Mouse (Mus musculus): Measurements from ENCODE around the gene Gm3417.
"Not testable (repeated sequence)": the region's sequence is repeated elsewhere in the genome, so short reads cannot be mapped to it uniquely, and the experiment has no call there.

The Gm3417 gene

DNA sequence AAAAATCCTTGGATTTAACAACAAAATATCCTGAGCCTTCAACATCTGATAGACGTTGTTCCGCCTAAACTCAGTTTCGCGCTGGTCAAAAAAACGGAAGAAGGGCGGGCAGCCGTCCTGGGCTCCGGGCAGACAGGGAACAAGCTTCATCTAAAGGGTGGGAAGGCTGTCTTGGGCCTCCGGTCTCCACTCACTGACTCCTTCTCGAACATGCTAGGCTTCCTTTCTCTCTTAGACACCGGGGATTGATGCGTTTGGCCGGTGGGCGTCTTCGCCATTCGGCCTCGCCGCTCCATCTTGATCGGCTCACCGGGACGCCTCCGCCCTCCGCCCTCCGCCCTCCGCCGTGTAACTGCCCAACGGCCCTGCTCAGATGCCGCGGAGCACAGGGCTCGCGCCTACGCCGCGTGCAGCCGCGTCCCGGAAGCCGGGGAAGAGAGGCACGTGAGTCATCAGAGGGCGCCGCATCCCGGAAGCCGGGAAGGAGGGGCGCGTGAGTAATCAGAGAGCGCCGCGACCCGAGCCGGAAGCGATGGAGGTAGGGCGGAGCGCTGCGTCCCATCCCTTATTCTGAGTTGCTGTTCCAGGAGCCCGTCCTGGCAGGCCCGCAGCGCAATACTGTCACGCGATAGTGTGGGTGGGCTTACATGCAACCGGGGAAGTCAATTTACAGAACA lies at the start of gene Gm3417, which contains the start of gene 9030025P20Rik:
TSS of gene Gm3417 (minus strand) at position 429 of the 677 bp plus-strand sequence.
TSS of gene 9030025P20Rik (plus strand) at position 107 of the 677 bp plus-strand sequence.
- DNase-seq (ENCODE audit: extremely low read depth, insufficient read length, low spot score): not testable (repeated sequence)

DNA sequence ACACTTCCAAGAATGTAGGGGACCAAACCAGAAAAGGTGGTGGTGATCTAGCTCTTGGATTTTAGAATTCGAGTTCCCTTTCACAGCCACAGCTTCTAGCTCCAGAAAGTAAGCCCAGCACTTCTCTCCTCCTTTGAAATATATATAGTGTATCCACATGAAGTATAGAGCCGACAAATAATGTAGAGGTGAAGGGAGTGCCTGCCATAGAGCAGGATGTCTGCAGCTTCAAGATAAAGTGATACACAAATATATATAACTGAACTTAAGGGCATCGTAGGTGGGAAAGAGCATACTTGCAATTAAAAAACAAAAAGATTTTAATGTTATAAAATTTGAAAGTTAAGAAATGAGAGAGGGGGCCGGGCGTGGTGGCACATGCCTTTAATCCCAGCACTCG lies 46.9 kb upstream of the Gm3417 start:
- not testable (repeated sequence) for DNase-seq (ENCODE audit: extremely low read depth, insufficient read length, low spot score)

DNA sequence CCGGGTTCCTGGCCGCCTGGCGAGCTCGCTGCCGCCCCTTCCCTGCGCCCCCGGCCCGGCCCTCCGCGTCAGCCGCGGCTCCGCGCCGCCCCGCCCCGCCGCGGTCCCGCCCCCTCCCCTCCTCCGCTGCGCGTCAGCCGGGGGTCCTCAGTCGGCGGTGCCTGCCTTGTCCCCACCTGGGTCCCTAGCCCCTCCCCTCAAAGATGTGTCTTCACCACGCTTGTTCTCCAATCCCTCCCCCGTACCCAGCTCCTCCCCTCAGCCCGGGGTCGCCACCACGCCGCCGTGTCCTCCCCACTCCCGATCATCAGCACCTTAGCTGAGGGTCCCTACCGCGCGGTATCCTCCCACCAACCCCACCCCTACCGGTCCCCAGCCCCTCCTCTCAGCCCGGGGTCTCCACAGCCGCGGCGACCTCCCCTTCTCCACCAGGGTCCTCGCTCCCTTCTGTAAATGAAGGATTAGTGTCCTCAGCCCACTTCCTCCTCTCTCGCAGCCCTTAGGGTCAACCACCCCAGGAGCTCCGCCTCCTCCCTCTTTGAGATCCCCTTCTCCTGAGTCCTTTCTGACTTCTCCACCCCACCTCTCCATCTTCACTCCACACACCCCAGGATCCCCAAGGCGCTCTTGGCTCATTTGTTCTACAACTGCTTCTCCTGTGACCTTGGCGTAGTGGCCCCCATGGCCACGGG lies 46.1 kb upstream of the Gm3417 start:
- DNase-seq (ENCODE audit: extremely low read depth, insufficient read length, low spot score): not testable (repeated sequence)

DNA sequence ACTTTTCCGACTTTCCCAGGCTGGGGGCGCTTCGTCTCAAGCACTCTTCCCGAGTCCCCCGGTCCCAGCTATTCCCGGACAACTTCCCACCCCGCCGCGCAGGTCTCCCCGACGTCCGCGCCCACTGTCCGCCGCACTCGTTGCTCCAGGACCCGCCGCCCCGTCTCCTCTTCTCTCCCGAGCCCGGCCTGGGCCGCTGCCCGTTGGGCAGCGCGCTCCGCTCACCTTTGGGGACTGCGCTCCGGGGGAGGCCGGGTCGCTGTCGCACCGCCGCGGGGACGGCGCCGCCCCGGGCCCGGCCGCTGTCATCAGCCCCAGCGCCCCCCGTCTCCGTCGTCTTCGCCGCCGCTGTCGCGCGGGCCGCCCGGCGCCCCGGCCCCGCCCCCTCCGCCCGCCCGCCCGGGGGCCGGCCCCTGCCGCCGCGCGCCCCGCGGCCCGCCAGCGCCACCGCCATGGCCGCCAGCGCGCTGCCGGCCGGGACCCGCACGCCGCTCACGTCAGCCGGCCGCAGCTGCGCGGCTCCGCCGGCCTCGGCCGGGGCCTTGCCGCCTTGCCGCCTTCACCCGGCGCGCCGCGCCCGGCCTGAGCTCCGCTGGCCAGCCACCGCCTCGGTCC lies 45.4 kb upstream of the Gm3417 start:
- DNase-seq (ENCODE audit: extremely low read depth, insufficient read length, low spot score): not testable (repeated sequence)

DNA sequence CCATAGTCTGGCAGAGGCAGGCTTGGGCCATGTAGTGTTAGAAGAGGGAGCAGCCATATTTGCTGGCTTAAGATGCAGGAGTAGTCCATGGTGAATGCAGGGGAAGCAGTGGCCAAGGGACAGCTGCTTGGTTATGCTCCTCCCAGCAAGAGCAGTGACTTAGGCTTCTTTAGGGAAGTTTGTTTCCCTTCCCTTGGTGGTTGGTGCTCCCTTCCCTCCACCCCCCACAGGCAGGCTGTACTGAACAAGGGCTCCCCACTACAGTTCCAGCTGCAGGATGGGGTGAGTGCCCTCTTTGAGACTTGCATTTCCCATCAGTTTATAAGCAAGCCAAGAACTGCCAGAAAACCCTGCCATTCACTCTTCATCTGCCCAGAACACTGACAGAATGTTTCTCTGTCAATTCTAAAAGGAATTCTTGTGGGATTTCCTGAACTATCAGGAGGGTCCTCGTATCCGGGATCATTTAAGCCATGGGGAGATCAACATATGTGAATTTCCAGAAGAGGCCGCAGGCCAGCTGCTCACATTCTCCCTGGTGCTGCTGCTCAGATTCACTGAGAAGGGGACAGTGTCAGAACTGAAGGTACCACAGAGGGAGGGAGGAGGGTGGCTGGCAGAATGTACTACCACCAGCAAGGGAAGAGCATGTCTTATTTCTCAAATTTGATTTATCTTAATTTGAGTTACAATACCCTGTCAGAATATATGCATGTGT lies 43.1 kb upstream of the Gm3417 start:
- not testable (repeated sequence) for DNase-seq (ENCODE audit: extremely low read depth, insufficient read length, low spot score)

DNA sequence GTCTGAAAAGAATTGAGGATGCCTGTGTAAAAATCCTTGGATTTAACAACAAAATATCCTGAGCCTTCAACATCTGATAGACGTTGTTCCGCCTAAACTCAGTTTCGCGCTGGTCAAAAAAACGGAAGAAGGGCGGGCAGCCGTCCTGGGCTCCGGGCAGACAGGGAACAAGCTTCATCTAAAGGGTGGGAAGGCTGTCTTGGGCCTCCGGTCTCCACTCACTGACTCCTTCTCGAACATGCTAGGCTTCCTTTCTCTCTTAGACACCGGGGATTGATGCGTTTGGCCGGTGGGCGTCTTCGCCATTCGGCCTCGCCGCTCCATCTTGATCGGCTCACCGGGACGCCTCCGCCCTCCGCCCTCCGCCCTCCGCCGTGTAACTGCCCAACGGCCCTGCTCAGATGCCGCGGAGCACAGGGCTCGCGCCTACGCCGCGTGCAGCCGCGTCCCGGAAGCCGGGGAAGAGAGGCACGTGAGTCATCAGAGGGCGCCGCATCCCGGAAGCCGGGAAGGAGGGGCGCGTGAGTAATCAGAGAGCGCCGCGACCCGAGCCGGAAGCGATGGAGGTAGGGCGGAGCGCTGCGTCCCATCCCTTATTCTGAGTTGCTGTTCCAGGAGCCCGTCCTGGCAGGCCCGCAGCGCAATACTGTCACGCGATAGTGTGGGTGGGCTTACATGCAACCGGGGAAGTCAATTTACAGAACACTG lies 31.3 kb upstream of the Gm3417 start, which contains the start of gene Gm3435:
TSS of gene Gm3435 (plus strand) at position 471 of the 708 bp plus-strand sequence.
- not testable (repeated sequence) for DNase-seq (ENCODE audit: extremely low read depth, insufficient read length, low spot score)

DNA sequence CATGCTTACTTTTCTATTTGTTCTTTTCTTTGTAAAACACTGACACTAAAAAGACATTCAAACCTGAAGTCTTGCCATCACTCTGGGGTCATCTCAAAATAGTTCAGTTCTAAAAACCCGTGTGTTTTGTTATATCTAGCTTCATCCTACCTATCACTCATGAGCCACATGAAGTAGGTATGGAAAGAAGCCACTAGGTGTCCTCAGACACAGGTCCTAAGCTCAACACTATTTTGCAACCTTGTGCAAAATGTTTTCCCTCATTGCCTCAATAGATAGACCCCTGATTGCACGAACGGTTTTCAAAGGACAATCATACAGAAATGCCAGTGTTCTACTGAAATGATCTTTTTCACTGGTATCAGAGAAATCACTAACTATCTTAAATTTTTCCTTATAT lies 30.5 kb upstream of the Gm3417 start:
- not testable (repeated sequence) for DNase-seq (ENCODE audit: extremely low read depth, insufficient read length, low spot score)

DNA sequence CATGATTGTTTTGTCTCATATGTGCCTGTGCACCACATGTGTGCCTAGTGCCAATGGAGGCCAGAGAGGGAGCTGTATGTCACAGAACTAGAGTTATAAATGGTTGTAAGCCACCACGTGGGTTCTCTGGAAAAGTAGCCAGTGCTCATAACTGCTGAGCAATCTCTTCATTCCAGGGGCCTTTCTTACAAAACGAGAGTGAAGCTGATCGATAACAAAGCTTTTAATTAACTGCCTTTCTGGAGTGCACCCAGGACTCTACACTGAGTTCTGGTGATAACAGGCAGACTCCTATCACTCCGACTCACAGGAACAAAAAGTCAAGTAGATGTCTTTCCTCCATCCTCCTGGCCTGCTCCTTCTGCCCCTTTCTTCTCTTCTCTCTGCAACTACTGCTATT lies 21.5 kb upstream of the Gm3417 start:
- not testable (repeated sequence) for DNase-seq (ENCODE audit: extremely low read depth, insufficient read length, low spot score)

DNA sequence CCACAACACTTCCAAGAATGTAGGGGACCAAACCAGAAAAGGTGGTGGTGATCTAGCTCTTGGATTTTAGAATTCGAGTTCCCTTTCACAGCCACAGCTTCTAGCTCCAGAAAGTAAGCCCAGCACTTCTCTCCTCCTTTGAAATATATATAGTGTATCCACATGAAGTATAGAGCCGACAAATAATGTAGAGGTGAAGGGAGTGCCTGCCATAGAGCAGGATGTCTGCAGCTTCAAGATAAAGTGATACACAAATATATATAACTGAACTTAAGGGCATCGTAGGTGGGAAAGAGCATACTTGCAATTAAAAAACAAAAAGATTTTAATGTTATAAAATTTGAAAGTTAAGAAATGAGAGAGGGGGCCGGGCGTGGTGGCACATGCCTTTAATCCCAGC lies 15.6 kb upstream of the Gm3417 start:
- not testable (repeated sequence) for DNase-seq (ENCODE audit: extremely low read depth, insufficient read length, low spot score)

DNA sequence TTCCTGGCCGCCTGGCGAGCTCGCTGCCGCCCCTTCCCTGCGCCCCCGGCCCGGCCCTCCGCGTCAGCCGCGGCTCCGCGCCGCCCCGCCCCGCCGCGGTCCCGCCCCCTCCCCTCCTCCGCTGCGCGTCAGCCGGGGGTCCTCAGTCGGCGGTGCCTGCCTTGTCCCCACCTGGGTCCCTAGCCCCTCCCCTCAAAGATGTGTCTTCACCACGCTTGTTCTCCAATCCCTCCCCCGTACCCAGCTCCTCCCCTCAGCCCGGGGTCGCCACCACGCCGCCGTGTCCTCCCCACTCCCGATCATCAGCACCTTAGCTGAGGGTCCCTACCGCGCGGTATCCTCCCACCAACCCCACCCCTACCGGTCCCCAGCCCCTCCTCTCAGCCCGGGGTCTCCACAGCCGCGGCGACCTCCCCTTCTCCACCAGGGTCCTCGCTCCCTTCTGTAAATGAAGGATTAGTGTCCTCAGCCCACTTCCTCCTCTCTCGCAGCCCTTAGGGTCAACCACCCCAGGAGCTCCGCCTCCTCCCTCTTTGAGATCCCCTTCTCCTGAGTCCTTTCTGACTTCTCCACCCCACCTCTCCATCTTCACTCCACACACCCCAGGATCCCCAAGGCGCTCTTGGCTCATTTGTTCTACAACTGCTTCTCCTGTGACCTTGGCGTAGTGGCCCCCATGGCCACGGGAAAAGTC lies 14.7 kb upstream of the Gm3417 start:
- DNase-seq (ENCODE audit: extremely low read depth, insufficient read length, low spot score): not testable (repeated sequence)

DNA sequence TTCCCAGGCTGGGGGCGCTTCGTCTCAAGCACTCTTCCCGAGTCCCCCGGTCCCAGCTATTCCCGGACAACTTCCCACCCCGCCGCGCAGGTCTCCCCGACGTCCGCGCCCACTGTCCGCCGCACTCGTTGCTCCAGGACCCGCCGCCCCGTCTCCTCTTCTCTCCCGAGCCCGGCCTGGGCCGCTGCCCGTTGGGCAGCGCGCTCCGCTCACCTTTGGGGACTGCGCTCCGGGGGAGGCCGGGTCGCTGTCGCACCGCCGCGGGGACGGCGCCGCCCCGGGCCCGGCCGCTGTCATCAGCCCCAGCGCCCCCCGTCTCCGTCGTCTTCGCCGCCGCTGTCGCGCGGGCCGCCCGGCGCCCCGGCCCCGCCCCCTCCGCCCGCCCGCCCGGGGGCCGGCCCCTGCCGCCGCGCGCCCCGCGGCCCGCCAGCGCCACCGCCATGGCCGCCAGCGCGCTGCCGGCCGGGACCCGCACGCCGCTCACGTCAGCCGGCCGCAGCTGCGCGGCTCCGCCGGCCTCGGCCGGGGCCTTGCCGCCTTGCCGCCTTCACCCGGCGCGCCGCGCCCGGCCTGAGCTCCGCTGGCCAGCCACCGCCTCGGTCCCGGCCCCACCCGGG lies 14.0 kb upstream of the Gm3417 start:
- DNase-seq (ENCODE audit: extremely low read depth, insufficient read length, low spot score): not testable (repeated sequence)

DNA sequence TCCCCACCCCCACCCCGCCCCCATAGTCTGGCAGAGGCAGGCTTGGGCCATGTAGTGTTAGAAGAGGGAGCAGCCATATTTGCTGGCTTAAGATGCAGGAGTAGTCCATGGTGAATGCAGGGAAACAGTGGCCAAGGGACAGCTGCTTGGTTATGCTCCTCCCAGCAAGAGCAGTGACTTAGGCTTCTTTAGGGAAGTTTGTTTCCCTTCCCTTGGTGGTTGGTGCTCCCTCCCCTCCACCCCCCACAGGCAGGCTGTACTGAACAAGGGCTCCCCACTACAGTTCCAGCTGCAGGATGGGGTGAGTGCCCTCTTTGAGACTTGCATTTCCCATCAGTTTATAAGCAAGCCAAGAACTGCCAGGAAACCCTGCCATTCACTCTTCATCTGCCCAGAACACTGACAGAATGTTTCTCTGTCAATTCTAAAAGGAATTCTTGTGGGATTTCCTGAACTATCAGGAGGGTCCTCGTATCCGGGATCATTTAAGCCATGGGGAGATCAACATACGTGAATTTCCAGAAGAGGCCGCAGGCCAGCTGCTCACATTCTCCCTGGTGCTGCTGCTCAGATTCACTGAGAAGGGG lies 11.6 kb upstream of the Gm3417 start:
- DNase-seq (ENCODE audit: extremely low read depth, insufficient read length, low spot score): not testable (repeated sequence)

DNA sequence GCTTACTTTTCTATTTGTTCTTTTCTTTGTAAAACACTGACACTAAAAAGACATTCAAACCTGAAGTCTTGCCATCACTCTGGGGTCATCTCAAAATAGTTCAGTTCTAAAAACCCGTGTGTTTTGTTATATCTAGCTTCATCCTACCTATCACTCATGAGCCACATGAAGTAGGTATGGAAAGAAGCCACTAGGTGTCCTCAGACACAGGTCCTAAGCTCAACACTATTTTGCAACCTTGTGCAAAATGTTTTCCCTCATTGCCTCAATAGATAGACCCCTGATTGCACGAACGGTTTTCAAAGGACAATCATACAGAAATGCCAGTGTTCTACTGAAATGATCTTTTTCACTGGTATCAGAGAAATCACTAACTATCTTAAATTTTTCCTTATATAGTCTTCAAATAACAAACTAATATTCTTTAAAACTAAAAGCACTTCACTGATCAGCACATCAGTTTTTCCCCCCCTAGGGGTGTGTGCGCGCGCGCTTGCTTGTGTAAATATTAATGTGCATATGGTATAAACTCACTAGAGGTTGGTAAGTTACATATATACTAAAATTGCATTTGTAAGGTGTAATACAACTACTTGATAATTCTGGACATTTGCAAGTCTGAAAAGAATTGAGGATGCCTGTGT lies 750 bp downstream of the Gm3417 start:
- DNase-seq (ENCODE audit: extremely low read depth, insufficient read length, low spot score): not testable (repeated sequence)

DNA sequence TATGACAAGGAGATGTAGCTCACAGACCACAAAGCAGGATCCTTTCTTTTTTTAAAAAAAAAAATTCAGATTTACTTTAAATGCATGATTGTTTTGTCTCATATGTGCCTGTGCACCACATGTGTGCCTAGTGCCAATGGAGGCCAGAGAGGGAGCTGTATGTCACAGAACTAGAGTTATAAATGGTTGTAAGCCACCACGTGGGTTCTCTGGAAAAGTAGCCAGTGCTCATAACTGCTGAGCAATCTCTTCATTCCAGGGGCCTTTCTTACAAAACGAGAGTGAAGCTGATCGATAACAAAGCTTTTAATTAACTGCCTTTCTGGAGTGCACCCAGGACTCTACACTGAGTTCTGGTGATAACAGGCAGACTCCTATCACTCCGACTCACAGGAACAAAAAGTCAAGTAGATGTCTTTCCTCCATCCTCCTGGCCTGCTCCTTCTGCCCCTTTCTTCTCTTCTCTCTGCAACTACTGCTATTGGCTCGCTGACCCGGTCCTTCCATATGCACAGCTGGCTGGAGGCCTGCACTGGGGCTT lies 10.1 kb downstream of the Gm3417 start:
- DNase-seq (ENCODE audit: extremely low read depth, insufficient read length, low spot score): not testable (repeated sequence)

DNA sequence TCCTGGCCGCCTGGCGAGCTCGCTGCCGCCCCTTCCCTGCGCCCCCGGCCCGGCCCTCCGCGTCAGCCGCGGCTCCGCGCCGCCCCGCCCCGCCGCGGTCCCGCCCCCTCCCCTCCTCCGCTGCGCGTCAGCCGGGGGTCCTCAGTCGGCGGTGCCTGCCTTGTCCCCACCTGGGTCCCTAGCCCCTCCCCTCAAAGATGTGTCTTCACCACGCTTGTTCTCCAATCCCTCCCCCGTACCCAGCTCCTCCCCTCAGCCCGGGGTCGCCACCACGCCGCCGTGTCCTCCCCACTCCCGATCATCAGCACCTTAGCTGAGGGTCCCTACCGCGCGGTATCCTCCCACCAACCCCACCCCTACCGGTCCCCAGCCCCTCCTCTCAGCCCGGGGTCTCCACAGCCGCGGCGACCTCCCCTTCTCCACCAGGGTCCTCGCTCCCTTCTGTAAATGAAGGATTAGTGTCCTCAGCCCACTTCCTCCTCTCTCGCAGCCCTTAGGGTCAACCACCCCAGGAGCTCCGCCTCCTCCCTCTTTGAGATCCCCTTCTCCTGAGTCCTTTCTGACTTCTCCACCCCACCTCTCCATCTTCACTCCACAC lies 16.9 kb downstream of the Gm3417 start:
- DNase-seq (ENCODE audit: extremely low read depth, insufficient read length, low spot score): not testable (repeated sequence)

DNA sequence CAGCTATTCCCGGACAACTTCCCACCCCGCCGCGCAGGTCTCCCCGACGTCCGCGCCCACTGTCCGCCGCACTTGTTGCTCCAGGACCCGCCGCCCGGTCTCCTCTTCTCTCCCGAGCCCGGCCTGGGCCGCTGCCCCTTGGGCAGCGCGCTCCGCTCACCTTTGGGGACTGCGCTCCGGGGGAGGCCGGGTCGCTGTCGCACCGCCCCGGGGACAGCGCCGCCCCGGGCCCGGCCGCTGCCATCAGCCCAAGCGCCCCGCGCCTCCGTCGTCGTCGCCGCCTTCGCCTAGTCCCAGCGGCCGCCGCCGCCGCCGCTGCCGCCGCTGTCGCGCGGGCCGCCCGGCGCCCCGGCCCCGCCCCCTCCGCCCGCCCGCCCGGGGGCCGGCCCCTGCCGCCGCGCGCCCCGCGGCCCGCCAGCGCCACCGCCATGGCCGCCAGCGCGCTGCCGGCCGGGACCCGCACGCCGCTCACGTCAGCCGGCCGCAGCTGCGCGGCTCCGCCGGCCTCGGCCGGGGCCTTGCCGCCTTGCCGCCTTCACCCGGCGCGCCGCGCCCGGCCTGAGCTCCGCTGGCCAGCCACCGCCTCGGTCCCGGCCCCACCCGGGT lies 17.5 kb downstream of the Gm3417 start, which contains the start of gene Phf10:
TSS of gene Phf10 (minus strand) at position 323 of the 606 bp plus-strand sequence.
- peak; percentile 63 for DNase-seq (ENCODE audit: extremely low read depth, insufficient read length, low spot score)

DNA sequence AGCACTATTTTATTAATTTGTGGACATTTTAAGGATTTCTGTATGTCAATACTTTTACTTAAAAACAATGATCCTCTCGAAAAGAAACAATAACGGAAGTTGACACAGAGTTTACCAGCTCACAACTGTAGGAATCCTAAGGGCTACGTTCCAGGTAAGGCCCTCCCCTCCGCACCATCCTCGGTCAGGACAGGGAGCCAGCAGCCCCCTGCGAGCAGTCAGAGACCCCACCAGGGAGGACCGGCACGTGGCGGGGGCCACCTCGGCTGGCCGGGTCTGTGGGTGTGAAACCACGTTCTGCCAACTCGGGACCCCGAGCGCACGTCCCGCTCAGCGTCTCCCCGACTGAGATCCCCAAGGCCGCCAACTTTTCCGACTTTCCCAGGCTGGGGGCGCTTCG lies 18.1 kb downstream of the Gm3417 start:
- peak; percentile 74 for DNase-seq (ENCODE audit: extremely low read depth, insufficient read length, low spot score)

Measured in 3134 (cell line).